Mouse (Mus musculus) heart, adult 2 months (tissue): ENCODE data around the gene Ablim2.

Source experiments
- CTCF ChIP-seq: fragments of 200-600 bp; IDR thresholded peaks from 2 replicates; pipeline ENCODE4 v1.8.1; 2022; ENCODE audit warnings: antibody characterized with exemption, mild to moderate bottlenecking, moderate library complexity
- EP300 ChIP-seq: fragments of 200-500 bp; IDR thresholded peaks from 2 replicates; pipeline ENCODE4 v1.6.1; 2011; ENCODE audit warnings: low read depth, low read length, control low read depth; ENCODE audit not compliant: insufficient read depth

GRCm38 (mm10) chr5:35770246-35770645 lies 12.6 kb downstream of the Ablim2 start:
- no peak for TF ChIP-seq CTCF
- no peak for TF ChIP-seq EP300
